Mouse (Mus musculus) bone marrow, adult 2 months (tissue): ENCODE results near the gene Lpar5. TPM values are rescaled to one million over a fixed set of nuclear protein-coding genes. Genes with fewer than 3 reads are reported as not detected.
"Not testable (repeated sequence)": the region's sequence is repeated elsewhere in the genome, so short reads cannot be mapped to it uniquely, and the experiment has no call there.

Experiments used
- H3K27ac ChIP-seq: fragments of 200-500 bp; 2 replicates; pipeline ENCODE4 v1.5.1; 2012; ENCODE audit warnings: low read depth, mild to moderate bottlenecking, control low read depth, inconsistent platforms, low read length; ENCODE audit not compliant: control insufficient read depth, poor library complexity, insufficient read depth
- H3K4me1 ChIP-seq: fragments of 200-500 bp; 2 replicates; pipeline ENCODE4 v1.6.1; 2011; ENCODE audit warnings: low read length; ENCODE audit not compliant: control insufficient read depth, insufficient read depth
- H3K4me3 ChIP-seq: fragments of 200-500 bp; replicated peaks from 2 replicates; pipeline ENCODE3; 2011; ENCODE audit warnings: mild to moderate bottlenecking, low read depth, low read length, control low read depth; ENCODE audit not compliant: control insufficient read depth
- CTCF ChIP-seq: fragments of 200-500 bp; IDR thresholded peaks from 2 replicates; pipeline ENCODE4 v1.5.1; 2011; ENCODE audit warnings: low read length, control low read depth; ENCODE audit not compliant: control insufficient read depth, insufficient read depth
- POLR2A ChIP-seq: fragments of 200-500 bp; IDR thresholded peaks from 2 replicates; pipeline ENCODE4 v1.6.1; 2011; ENCODE audit warnings: low read depth, mild to moderate bottlenecking, control low read depth, low read length, borderline replicate concordance; ENCODE audit not compliant: control insufficient read depth
- WGBS: fragments of 180-500 bp; shearing (Covaris S2); methylation state at CpG from one replicate; pipeline ENCODE4 v1.1.7; 2018; 5-methylcytosine and 5-hydroxymethylcytosine counted together
- polyA plus RNA-seq: library from polyadenylated mRNA; stranded (reverse); fragments of >200 nt; gene quantifications from 2 replicates; pipeline ENCODE4 v1.2.4, GENCODE M21; 2011; ENCODE audit warnings: low replicate concordance; ENCODE audit not compliant: missing spikeins, insufficient read depth, insufficient read length

Gene Lpar5
- polyA plus RNA-seq, 1 experiment, result not detected

DNA sequence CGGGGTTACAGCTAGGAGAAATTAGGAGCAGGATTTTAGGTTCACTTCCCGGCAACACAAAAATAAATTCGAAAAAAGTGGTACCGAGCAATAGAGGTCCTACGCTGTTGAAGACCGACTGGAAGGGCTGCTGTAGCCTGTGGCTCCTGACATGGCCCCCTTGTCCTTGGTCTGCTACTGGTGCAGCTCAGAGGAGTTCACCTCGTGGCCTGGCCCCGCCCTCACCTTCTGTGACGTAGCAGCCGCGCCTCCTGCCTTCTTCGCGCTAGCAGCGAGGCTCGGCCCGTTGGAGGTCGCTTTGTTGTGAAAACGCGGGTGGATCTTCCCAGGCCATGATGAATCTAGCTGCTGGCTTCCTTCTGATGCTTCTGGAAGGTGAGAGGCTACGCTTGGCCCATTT lies 18.0 kb upstream of the Lpar5 start, which contains the start of gene Acrbp:
Acrbp (plus strand) TSS at position 12 of the 400 bp plus-strand sequence.
- 83% methylated on average over 20 of the region's 20 CpGs for WGBS
- Histone ChIP-seq H3K27ac (no peak within 1 kb of the TSS), H3K4me1 (no peaks in the 10 kb centered on the region), H3K4me3 (no peak within 1 kb of the TSS)
- TF ChIP-seq POLR2A (no peak), CTCF (no peak)

- 72% methylated on average over 5 of the region's 5 CpGs for WGBS
- TF ChIP-seq CTCF (peak; percentile 35; the same call in 1 of the 2 replicates), POLR2A (no peak)
- no peak overlapping the region for H3K27ac ChIP-seq
- no peak overlapping the region for H3K4me3 ChIP-seq
- H3K4me1 ChIP-seq, result no peaks in the 10 kb centered on the region
These were observed 16.5 kb upstream of the Lpar5 start for GRCm38 (mm10) chr6:125051237-125051636.

GRCm38 (mm10) chr6:125061493-125061892 lies 6.2 kb upstream of the Lpar5 start:
- TF ChIP-seq POLR2A (no peak), CTCF (no peak)
- Histone ChIP-seq H3K4me1 (no peaks in the 10 kb centered on the region), H3K4me3 (no peak overlapping the region), H3K27ac (no peak overlapping the region)
- WGBS, result 76% methylated on average over 6 of the region's 6 CpGs

GRCm38 (mm10) chr6:125062511-125062910 lies 5.2 kb upstream of the Lpar5 start:
- TF ChIP-seq POLR2A (no peak), CTCF (no peak)
- 78% methylated on average over 5 of the region's 5 CpGs for WGBS
- Histone ChIP-seq H3K4me3 (no peak overlapping the region), H3K4me1 (peaks cover 1% of the 10 kb centered on the region; the same call in 1 of the 2 replicates), H3K27ac (no peak overlapping the region)

DNA sequence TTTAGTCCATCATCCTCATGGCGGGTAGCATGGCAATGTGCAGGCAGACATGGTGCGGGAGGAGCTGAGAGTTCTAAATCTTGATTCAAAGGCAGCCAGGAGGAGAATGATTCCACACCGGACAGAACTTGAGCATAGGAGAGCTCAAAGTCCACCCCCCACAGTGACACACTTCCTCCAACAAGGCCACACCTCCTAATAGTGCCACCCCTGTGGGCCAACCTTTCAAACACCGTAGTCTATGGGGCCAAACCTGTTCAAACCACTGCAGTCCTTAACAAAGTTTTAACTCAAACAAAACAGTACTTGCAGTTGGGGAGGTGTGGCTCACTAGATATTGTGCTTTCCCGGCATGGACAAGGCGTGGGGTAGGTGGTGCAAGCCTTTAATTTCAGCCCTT lies 3.8 kb upstream of the Lpar5 start:
- H3K4me3 ChIP-seq, result no peak overlapping the region
- peaks cover 1% of the 10 kb centered on the region; the same call in 1 of the 2 replicates for H3K4me1 ChIP-seq
- no peak overlapping the region for H3K27ac ChIP-seq
- WGBS, result 85% methylated on average over 6 of the region's 6 CpGs
- TF ChIP-seq POLR2A, result no peak
- no peak for TF ChIP-seq CTCF

DNA sequence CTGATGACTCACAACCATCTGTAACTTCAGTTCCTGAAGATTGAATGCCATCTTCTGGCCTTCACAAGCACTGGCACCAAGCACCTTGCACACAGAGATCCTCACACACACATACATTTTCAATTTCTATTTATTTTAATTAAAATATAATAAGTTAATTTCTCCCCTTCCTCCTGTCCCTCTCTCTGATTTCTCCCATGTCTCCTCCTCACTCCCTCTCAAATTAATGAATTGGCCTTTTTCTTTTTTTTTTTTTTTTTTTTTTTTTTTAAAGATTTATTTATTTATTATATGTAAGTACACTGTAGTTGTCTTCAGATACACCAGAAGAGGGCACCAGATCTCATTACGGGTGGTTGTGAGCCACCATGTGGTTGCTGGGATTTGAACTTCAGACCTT lies 2.5 kb upstream of the Lpar5 start:
- not testable (repeated sequence) for H3K4me3 ChIP-seq, H3K4me1 ChIP-seq, H3K27ac ChIP-seq
- 40% methylated on average over 1 of the region's 1 CpGs for WGBS

GRCm38 (mm10) chr6:125071170-125071895 lies 3.6 kb downstream of the Lpar5 start:
- Histone ChIP-seq H3K4me3 (peak overlapping the region; percentile 55), H3K4me1 (peaks cover 8% of the 10 kb centered on the region), H3K27ac (peak overlapping the region; percentile 62)
- WGBS, result 4% methylated on average over 18 of the region's 18 CpGs
- TF ChIP-seq POLR2A, result 0 out of 2 replicates have a peak, but pooled peaks have one; percentile 27
- 0 out of 2 replicates have a peak, but pooled peaks have one; percentile 5 for TF ChIP-seq CTCF

- peaks cover 8% of the 10 kb centered on the region for H3K4me1 ChIP-seq
- WGBS, result 3% methylated on average over 2 of the region's 2 CpGs
- TF ChIP-seq POLR2A (no peak), CTCF (no peak)
These were observed 4.2 kb downstream of the Lpar5 start for GRCm38 (mm10) chr6:125071896-125072279.

DNA sequence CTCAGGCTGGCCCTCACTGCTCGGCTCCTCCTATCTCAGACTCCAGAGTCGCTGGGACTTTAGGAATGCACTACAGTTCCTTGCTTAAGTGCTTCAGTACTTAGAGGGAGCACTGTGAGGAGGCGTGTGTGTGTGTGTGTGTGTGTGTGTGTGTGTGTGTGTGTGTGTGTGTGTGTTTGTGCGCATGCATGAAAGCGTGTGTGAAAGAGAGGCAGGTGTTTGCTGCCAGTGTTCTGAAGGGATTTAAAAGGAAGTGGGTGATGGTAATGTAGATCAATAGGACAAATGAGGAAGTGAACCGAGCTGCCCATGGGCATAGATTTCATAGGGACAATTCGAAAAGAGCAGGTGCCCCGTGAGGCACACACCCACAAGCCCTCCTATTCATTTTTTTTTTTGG lies 6.1 kb downstream of the Lpar5 start:
- Histone ChIP-seq H3K4me1 (peaks cover 7% of the 10 kb centered on the region), H3K27ac (no peak overlapping the region), H3K4me3 (no peak overlapping the region)
- WGBS, result 14% methylated on average over 8 of the region's 8 CpGs
- TF ChIP-seq POLR2A (no peak), CTCF (no peak)

More at GRCm38 (mm10) chr6:125071896-125072279, 4.2 kb downstream of the Lpar5 start:
- H3K4me3 ChIP-seq, result peak overlapping the region; percentile 56
- peak overlapping the region; percentile 62 for H3K27ac ChIP-seq
